Mouse (Mus musculus): ENCODE data around the gene Tspo. TPM values are rescaled to one million over a fixed set of nuclear protein-coding genes. Genes with fewer than 3 reads are reported as not detected.

Gene Tspo
- polyA plus RNA-seq, 1 experiment from 2014 or later, result 40.7 TPM

GRCm38 (mm10) chr15:83555161-83555974 lies 8.0 kb upstream of the Tspo start:
- Histone ChIP-seq H3K4me1 (replicated peaks) (peaks cover 16% of the 10 kb centered on the region), H3K36me3 (peaks cover 32% of the 10 kb centered on the region), H3K27ac (peak overlapping the region; percentile 96), H3K4me3 (peak overlapping the region; percentile 77), H3K27me3 (ENCODE audit: insufficient read depth, poor library complexity, severe bottlenecking) (no peaks in the 10 kb centered on the region), H3K9me3 (no peaks in the 10 kb centered on the region)
- WGBS, result under 1% methylated on average over 74 of the region's 74 CpGs
- DNase-seq (ENCODE audit: low spot score), result peak; percentile 90

GRCm38 (mm10) chr15:83560941-83561477 lies 2.4 kb upstream of the Tspo start:
- peaks cover 23% of the 10 kb centered on the region for H3K4me1 ChIP-seq (replicated peaks)
- H3K27me3 ChIP-seq (ENCODE audit: insufficient read depth, poor library complexity, severe bottlenecking), result peaks cover 18% of the 10 kb centered on the region
- H3K4me3 ChIP-seq, result no peak overlapping the region
- H3K36me3 ChIP-seq, result no peaks in the 10 kb centered on the region
- WGBS, result 59% methylated on average over 5 of the region's 5 CpGs
- no peak for DNase-seq (ENCODE audit: low spot score)
- no peak overlapping the region for H3K27ac ChIP-seq
- no peaks in the 10 kb centered on the region for H3K9me3 ChIP-seq

GRCm38 (mm10) chr15:83562626-83563270 lies 644 bp upstream of the Tspo start:
- 32% methylated on average over 15 of the region's 15 CpGs for WGBS
- Histone ChIP-seq H3K4me3 (peak overlapping the region; percentile 59), H3K36me3 (no peaks in the 10 kb centered on the region), H3K27me3 (ENCODE audit: insufficient read depth, poor library complexity, severe bottlenecking) (peaks cover 18% of the 10 kb centered on the region), H3K27ac (no peak overlapping the region), H3K4me1 (replicated peaks) (peaks cover 22% of the 10 kb centered on the region), H3K9me3 (no peaks in the 10 kb centered on the region)
- DNase-seq (ENCODE audit: low spot score), result peak; percentile 21

GRCm38 (mm10) chr15:83563857-83564651 lies 662 bp downstream of the Tspo start:
- H3K4me3 ChIP-seq, result peak overlapping the region; percentile 59
- WGBS, result 2% methylated on average over 27 of the region's 27 CpGs
- peaks cover 22% of the 10 kb centered on the region for H3K4me1 ChIP-seq (replicated peaks)
- H3K9me3 ChIP-seq, result no peaks in the 10 kb centered on the region
- H3K36me3 ChIP-seq, result no peaks in the 10 kb centered on the region
- peak; percentile 64 for DNase-seq (ENCODE audit: low spot score)
- H3K27ac ChIP-seq, result peak overlapping the region; percentile 81
- H3K27me3 ChIP-seq (ENCODE audit: insufficient read depth, poor library complexity, severe bottlenecking), result peaks cover 18% of the 10 kb centered on the region

- Histone ChIP-seq H3K27me3 (ENCODE audit: insufficient read depth, poor library complexity, severe bottlenecking) (peaks cover 18% of the 10 kb centered on the region), H3K4me3 (no peak overlapping the region), H3K36me3 (no peaks in the 10 kb centered on the region), H3K27ac (no peak overlapping the region), H3K9me3 (no peaks in the 10 kb centered on the region), H3K4me1 (replicated peaks) (peaks cover 22% of the 10 kb centered on the region)
- WGBS, result 91% methylated on average over 3 of the region's 3 CpGs
- DNase-seq (ENCODE audit: low spot score), result no peak
These were observed 2.0 kb downstream of the Tspo start for GRCm38 (mm10) chr15:83565434-83565833.

- 77% methylated on average over 5 of the region's 5 CpGs for WGBS
- no peak overlapping the region for H3K27ac ChIP-seq
- peaks cover 18% of the 10 kb centered on the region for H3K27me3 ChIP-seq (ENCODE audit: insufficient read depth, poor library complexity, severe bottlenecking)
- no peak overlapping the region for H3K4me3 ChIP-seq
- no peak for DNase-seq (ENCODE audit: low spot score)
- no peaks in the 10 kb centered on the region for H3K9me3 ChIP-seq
- peaks cover 22% of the 10 kb centered on the region for H3K4me1 ChIP-seq (replicated peaks)
- H3K36me3 ChIP-seq, result no peaks in the 10 kb centered on the region
These were observed 2.6 kb downstream of the Tspo start for GRCm38 (mm10) chr15:83566006-83566405.

GRCm38 (mm10) chr15:83567728-83568127 lies 4.3 kb downstream of the Tspo start:
- Histone ChIP-seq H3K4me3 (no peak overlapping the region), H3K4me1 (replicated peaks) (peaks cover 19% of the 10 kb centered on the region), H3K27me3 (ENCODE audit: insufficient read depth, poor library complexity, severe bottlenecking) (peaks cover 8% of the 10 kb centered on the region), H3K36me3 (no peaks in the 10 kb centered on the region), H3K27ac (no peak overlapping the region), H3K9me3 (no peaks in the 10 kb centered on the region)
- 89% methylated on average over 3 of the region's 3 CpGs for WGBS
- DNase-seq (ENCODE audit: low spot score), result no peak

GRCm38 (mm10) chr15:83568544-83568943 lies 5.2 kb downstream of the Tspo start:
- no peak for DNase-seq (ENCODE audit: low spot score)
- Histone ChIP-seq H3K27ac (no peak overlapping the region), H3K27me3 (ENCODE audit: insufficient read depth, poor library complexity, severe bottlenecking) (peaks cover under 1% of the 10 kb centered on the region; the same call in 1 of the 2 replicates), H3K36me3 (peaks cover 3% of the 10 kb centered on the region; the same call in 1 of the 2 replicates), H3K9me3 (no peaks in the 10 kb centered on the region), H3K4me1 (replicated peaks) (peaks cover 11% of the 10 kb centered on the region), H3K4me3 (no peak overlapping the region)
- 94% methylated on average over 5 of the region's 5 CpGs for WGBS

GRCm38 (mm10) chr15:83569682-83570081 lies 6.3 kb downstream of the Tspo start:
- peaks cover 15% of the 10 kb centered on the region for H3K36me3 ChIP-seq
- no peaks in the 10 kb centered on the region for H3K27me3 ChIP-seq (ENCODE audit: insufficient read depth, poor library complexity, severe bottlenecking)
- H3K9me3 ChIP-seq, result no peaks in the 10 kb centered on the region
- H3K4me3 ChIP-seq, result no peak overlapping the region
- WGBS, result 54% methylated on average over 11 of the region's 11 CpGs
- DNase-seq (ENCODE audit: low spot score), result no peak
- no peaks in the 10 kb centered on the region for H3K4me1 ChIP-seq (replicated peaks)
- no peak overlapping the region for H3K27ac ChIP-seq

GRCm38 (mm10) chr15:83570641-83571040 lies 7.2 kb downstream of the Tspo start:
- no peaks in the 10 kb centered on the region for H3K4me1 ChIP-seq (replicated peaks)
- no peaks in the 10 kb centered on the region for H3K27me3 ChIP-seq (ENCODE audit: insufficient read depth, poor library complexity, severe bottlenecking)
- H3K4me3 ChIP-seq, result no peak overlapping the region
- H3K27ac ChIP-seq, result no peak overlapping the region
- DNase-seq (ENCODE audit: low spot score), result no peak
- 71% methylated on average over 2 of the region's 2 CpGs for WGBS
- H3K36me3 ChIP-seq, result peaks cover 24% of the 10 kb centered on the region
- no peaks in the 10 kb centered on the region for H3K9me3 ChIP-seq

GRCm38 (mm10) chr15:83571636-83572035 lies 8.2 kb downstream of the Tspo start:
- Histone ChIP-seq H3K36me3 (peaks cover 34% of the 10 kb centered on the region), H3K4me1 (replicated peaks) (no peaks in the 10 kb centered on the region), H3K4me3 (no peak overlapping the region), H3K9me3 (no peaks in the 10 kb centered on the region), H3K27ac (no peak overlapping the region), H3K27me3 (ENCODE audit: insufficient read depth, poor library complexity, severe bottlenecking) (no peaks in the 10 kb centered on the region)
- no peak for DNase-seq (ENCODE audit: low spot score)
- 92% methylated on average over 5 of the region's 5 CpGs for WGBS

- H3K27me3 ChIP-seq (ENCODE audit: insufficient read depth, poor library complexity, severe bottlenecking), result no peaks in the 10 kb centered on the region
- 85% methylated on average over 4 of the region's 4 CpGs for WGBS
- H3K4me3 ChIP-seq, result no peak overlapping the region
- no peak for DNase-seq (ENCODE audit: low spot score)
- H3K9me3 ChIP-seq, result no peaks in the 10 kb centered on the region
- H3K27ac ChIP-seq, result no peak overlapping the region
- no peaks in the 10 kb centered on the region for H3K4me1 ChIP-seq (replicated peaks)
- H3K36me3 ChIP-seq, result peaks cover 39% of the 10 kb centered on the region
These were observed 8.7 kb downstream of the Tspo start for GRCm38 (mm10) chr15:83572132-83572531.

Measured in hindbrain, embryonic 10.5 days (tissue).